Mouse (Mus musculus) left cerebral cortex, postnatal 14 days (tissue): ENCODE measurements around the gene Olfr99. TPM values are rescaled to one million over a fixed set of nuclear protein-coding genes. Genes with fewer than 3 reads are reported as not detected.

ENCODE experiments used
- total RNA-seq, 2 experiments: library from RNA; stranded (reverse); gene quantifications; 2 replicates each; pipeline ENCODE4 v1.2.3; 2021

Gene Olfr99
- total RNA-seq, 2 experiments from 2014 or later = not detected

Other genes starting within 250 kb of the Olfr99 start
- 100 to 1,000 TPM; 629 to 637 TPM for gene Gabbr1, start 237.5 kb downstream of the Olfr99 start, total RNA-seq
- under 1 TPM in 1 of 2 experiments, not detected in 1; 0.13 TPM for gene Olfr90, start 195.0 kb downstream of the Olfr99 start, total RNA-seq
- gene Olfr91, start 185.2 kb downstream of the Olfr99 start, total RNA-seq = not detected
- not detected for gene Olfr92, start 163.4 kb downstream of the Olfr99 start, total RNA-seq
- gene Olfr93, start 122.0 kb downstream of the Olfr99 start, total RNA-seq = not detected
- not detected for gene Ubd, start 89.6 kb downstream of the Olfr99 start, total RNA-seq
- gene Olfr94, start 82.5 kb downstream of the Olfr99 start, total RNA-seq = not detected
- not detected for gene Olfr95, start 70.3 kb downstream of the Olfr99 start, total RNA-seq
- gene Olfr96, start 63.3 kb downstream of the Olfr99 start, total RNA-seq = not detected
- not detected for gene Olfr97, start 46.1 kb downstream of the Olfr99 start, total RNA-seq
- gene Olfr98, start 19.7 kb downstream of the Olfr99 start, total RNA-seq = not detected
- 1 to 10 TPM; 2.7 to 4.1 TPM for gene H2-M3, start 13.2 kb downstream of the Olfr99 start, total RNA-seq
- gene Olfr101, start 20.9 kb upstream of the Olfr99 start, total RNA-seq = not detected
- gene Olfr102, start 33.6 kb upstream of the Olfr99 start, total RNA-seq = not detected
- gene Olfr103, start 56.2 kb upstream of the Olfr99 start, total RNA-seq = not detected
- gene Olfr104-ps, start 76.1 kb upstream of the Olfr99 start, total RNA-seq = not detected
- not detected for gene Olfr105-ps, start 95.6 kb upstream of the Olfr99 start, total RNA-seq
- not detected for gene Olfr106-ps, start 106.9 kb upstream of the Olfr99 start, total RNA-seq
- not detected for gene Olfr107, start 115.8 kb upstream of the Olfr99 start, total RNA-seq
- not detected for gene Olfr108, start 162.0 kb upstream of the Olfr99 start, total RNA-seq
- not detected for gene Olfr109, start 175.5 kb upstream of the Olfr99 start, total RNA-seq
- gene H2-M2, start 200.1 kb upstream of the Olfr99 start, total RNA-seq = not detected
- gene Olfr110, start 209.0 kb upstream of the Olfr99 start, total RNA-seq = not detected
- gene Olfr111, start 224.6 kb upstream of the Olfr99 start, total RNA-seq = not detected